Mouse (Mus musculus) G1E (cell line): ENCODE measurements around the gene Dapk1.

ENCODE experiments used
- CTCF ChIP-seq: IDR thresholded peaks from 2 replicates; pipeline ENCODE4 v1.5.1; 2012; ENCODE audit warnings: low read depth, low read length, inconsistent platforms, mixed read lengths
- GATA1 ChIP-seq: IDR thresholded peaks from 2 replicates; pipeline ENCODE4 v1.6.1; 2012; ENCODE audit warnings: borderline replicate concordance, low read length, inconsistent platforms, mixed read lengths
- GATA2 ChIP-seq: IDR thresholded peaks from 2 replicates; pipeline ENCODE4 v1.6.1; 2012; ENCODE audit warnings: low read depth, low read length, inconsistent platforms, borderline replicate concordance
- POLR2AphosphoS5 ChIP-seq: IDR thresholded peaks from 2 replicates; pipeline ENCODE4 v1.6.1; 2012; ENCODE audit warnings: low read depth, low read length, inconsistent platforms; ENCODE audit not compliant: insufficient replicate concordance
- TAL1 ChIP-seq: conservative IDR thresholded peaks from 2 replicates; pipeline ENCODE4 v1.6.1; 2012; ENCODE audit warnings: low read depth, low read length, inconsistent platforms, mixed read lengths

GRCm38 (mm10) chr13:60672882-60673675 lies 71.3 kb downstream of the Dapk1 start:
- no peak for TF ChIP-seq CTCF
- TF ChIP-seq TAL1, result no peak
- TF ChIP-seq POLR2AphosphoS5, result no peak
- no peak for TF ChIP-seq GATA1
- TF ChIP-seq GATA2, result no peak
